Mouse (Mus musculus) stomach, postnatal 0 days (tissue): ENCODE measurements around the gene Sucla2. TPM values are rescaled to one million over a fixed set of nuclear protein-coding genes. Genes with fewer than 3 reads are reported as not detected.
"Not testable (repeated sequence)": the region's sequence is repeated elsewhere in the genome, so short reads cannot be mapped to it uniquely, and the experiment has no call there.

Source experiments
- ATAC-seq: fragments of 200-750 bp; cut with Nextera tagmentation; 2 replicates; pipeline ENCODE4 v1.8.0; 2017; ENCODE audit not compliant: low FRiP score, low TSS enrichment
- DNase-seq: peaks from one replicate; pipeline ENCODE4 v3.0.0-alpha.2; 2016; ENCODE audit warnings: low spot score
- H3K27ac ChIP-seq: fragments of 300-500 bp; sonication (generic); replicated peaks from 2 replicates; pipeline ENCODE4 v1.5.1; 2014; ENCODE audit warnings: mild to moderate bottlenecking, control low read depth
- H3K27me3 ChIP-seq: fragments of 300-500 bp; sonication (generic); 2 replicates; pipeline ENCODE4 v1.6.1; 2014; ENCODE audit warnings: low read length; ENCODE audit not compliant: control insufficient read depth, insufficient read depth
- H3K36me3 ChIP-seq: fragments of 300-500 bp; sonication (generic); 2 replicates; pipeline ENCODE4 v1.6.1; 2014; ENCODE audit warnings: low read length, mixed read lengths; ENCODE audit not compliant: control insufficient read depth, insufficient read depth
- H3K4me1 ChIP-seq: fragments of 300-500 bp; sonication (generic); replicated peaks from 2 replicates; pipeline ENCODE4 v1.6.1; 2014; ENCODE audit warnings: antibody characterized with exemption; ENCODE audit not compliant: control insufficient read depth, insufficient read depth
- H3K4me2 ChIP-seq: fragments of 300-500 bp; sonication (generic); replicated peaks from 2 replicates; pipeline ENCODE4 v1.6.1; 2014; ENCODE audit warnings: low read depth, mild to moderate bottlenecking, control low read depth, moderate library complexity
- H3K4me3 ChIP-seq: fragments of 300-500 bp; sonication (generic); 2 replicates; pipeline ENCODE4 v1.5.1; 2014; ENCODE audit warnings: low read depth, low read length, control low read depth
- H3K9ac ChIP-seq: fragments of 300-500 bp; sonication (generic); 2 replicates; pipeline ENCODE4 v1.6.1; 2014; ENCODE audit warnings: mild to moderate bottlenecking, low read length, control low read depth, mixed read lengths
- H3K9me3 ChIP-seq: fragments of 300-500 bp; sonication (generic); 2 replicates; pipeline ENCODE4 v1.6.1; 2016; ENCODE audit warnings: low read length; ENCODE audit not compliant: control insufficient read depth
- CTCF ChIP-seq: IDR thresholded peaks from 2 replicates; pipeline ENCODE4 v1.5.1; 2016; ENCODE audit warnings: antibody characterized with exemption, low read depth, mild to moderate bottlenecking, moderate library complexity
- EP300 ChIP-seq: optimal IDR thresholded peaks from 2 replicates; pipeline ENCODE3; 2016; ENCODE audit warnings: antibody characterized with exemption
- WGBS: fragments of 180-500 bp; shearing (Covaris S2); extraction: QIAGEN DNeasy Blood & Tissue Kit; methylation state at CpG from one replicate; pipeline ENCODE4 v1.1.7; 2014; 5-methylcytosine and 5-hydroxymethylcytosine counted together
- polyA plus RNA-seq: library from polyadenylated mRNA; unstranded; fragments of >200 nt; fragmentation: Nextera tagmentation; extraction: Ambion mirVana; gene quantifications from 2 replicates; pipeline ENCODE4 v1.2.1, GENCODE M21; 2015

Gene Sucla2
- polyA plus RNA-seq, 1 experiment from 2014 or later: 98.9 TPM

- TF ChIP-seq EP300 (no peak), CTCF (no peak)
- ATAC-seq: no peak
- Histone ChIP-seq H3K36me3 (no peaks in the 10 kb centered on the region), H3K9me3 (no peaks in the 10 kb centered on the region), H3K9ac (no peak overlapping the region), H3K27me3 (no peaks in the 10 kb centered on the region), H3K27ac (no peak overlapping the region), H3K4me1 (no peaks in the 10 kb centered on the region), H3K4me2 (no peak overlapping the region), H3K4me3 (no peak overlapping the region)
- no peak for DNase-seq
- 22% methylated on average over 11 of the region's 11 CpGs for WGBS
Measured at GRCm38 (mm10) chr14:73608668-73609481, 83.8 kb downstream of the Sucla2 start.

GRCm38 (mm10) chr14:73614961-73615360 is 89.8 kb downstream of the Sucla2 start:
- not testable (repeated sequence) for H3K4me2 ChIP-seq, DNase-seq, H3K27ac ChIP-seq, H3K9me3 ChIP-seq, H3K4me1 ChIP-seq, H3K9ac ChIP-seq, H3K36me3 ChIP-seq, ATAC-seq, H3K4me3 ChIP-seq, H3K27me3 ChIP-seq
- WGBS: 27% methylated on average over 1 of the region's 1 CpGs

GRCm38 (mm10) chr14:73620880-73621279 is 95.8 kb downstream of the Sucla2 start:
- 79% methylated on average over 3 of the region's 3 CpGs for WGBS
- DNase-seq: no peak

GRCm38 (mm10) chr14:73622988-73623387 is 97.9 kb downstream of the Sucla2 start:
- no peaks in the 10 kb centered on the region for H3K27me3 ChIP-seq
- TF ChIP-seq CTCF (no peak), EP300 (no peak)
- H3K27ac ChIP-seq: no peak overlapping the region
- DNase-seq (no peak), ATAC-seq (no peak)
- no peak overlapping the region for H3K4me2 ChIP-seq
- H3K36me3 ChIP-seq: no peaks in the 10 kb centered on the region
- H3K9me3 ChIP-seq: no peaks in the 10 kb centered on the region
- H3K4me1 ChIP-seq: no peaks in the 10 kb centered on the region
- no peak overlapping the region for H3K9ac ChIP-seq
- no peak overlapping the region for H3K4me3 ChIP-seq
- WGBS: 94% methylated on average over 1 of the region's 1 CpGs

More at GRCm38 (mm10) chr14:73620880-73621279, 95.8 kb downstream of the Sucla2 start:
- Histone ChIP-seq H3K27ac (no peak overlapping the region), H3K4me1 (no peaks in the 10 kb centered on the region), H3K27me3 (no peaks in the 10 kb centered on the region), H3K4me2 (no peak overlapping the region), H3K4me3 (no peak overlapping the region), H3K9ac (no peak overlapping the region), H3K9me3 (no peaks in the 10 kb centered on the region), H3K36me3 (no peaks in the 10 kb centered on the region)
- TF ChIP-seq EP300 (no peak), CTCF (no peak)
- no peak for ATAC-seq

GRCm38 (mm10) chr14:73625469-73625868 is 100.3 kb downstream of the Sucla2 start:
- ATAC-seq: no peak
- no peak overlapping the region for H3K9ac ChIP-seq
- no peak overlapping the region for H3K27ac ChIP-seq
- H3K4me3 ChIP-seq: no peak overlapping the region
- DNase-seq: no peak
- H3K36me3 ChIP-seq: no peaks in the 10 kb centered on the region
- TF ChIP-seq CTCF (peak; percentile 47), EP300 (no peak)
- no peaks in the 10 kb centered on the region for H3K27me3 ChIP-seq
- H3K9me3 ChIP-seq: no peaks in the 10 kb centered on the region
- WGBS: 63% methylated on average over 3 of the region's 3 CpGs
- H3K4me2 ChIP-seq: no peak overlapping the region
- H3K4me1 ChIP-seq: no peaks in the 10 kb centered on the region

- no peak overlapping the region for H3K4me3 ChIP-seq
- no peaks in the 10 kb centered on the region for H3K27me3 ChIP-seq
- 70% methylated on average over 4 of the region's 4 CpGs for WGBS
- no peak overlapping the region for H3K9ac ChIP-seq
- ATAC-seq (no peak), DNase-seq (no peak)
- no peak for TF ChIP-seq EP300
- no peak for TF ChIP-seq CTCF
- H3K36me3 ChIP-seq: no peaks in the 10 kb centered on the region
- no peaks in the 10 kb centered on the region for H3K4me1 ChIP-seq
- H3K27ac ChIP-seq: no peak overlapping the region
- H3K9me3 ChIP-seq: no peaks in the 10 kb centered on the region
- H3K4me2 ChIP-seq: no peak overlapping the region
Measured at GRCm38 (mm10) chr14:73631511-73631910, 106.4 kb downstream of the Sucla2 start.
